In genomic region chr8:123108010-123108409, GRCm38 (mm10) we compare ENCODE assay signal across 1 mouse cellular context.
A peak's percentile ranks its signal among the peaks of the same experiment; 100 is the strongest.
TF ChIP-seq lines count a peak whose summit lies in the region.

No protein-coding gene starts in this region.

TF ChIP-seq in CH12.LX, 34 proteins besides CTCF, POLR2A, EP300 and RAD21:
- peak; percentile 50; the same call in 1 of the 2 replicates for TF ChIP-seq ZNF384 (IDR thresholded peaks at IDR 0.05; ENCODE audit: low read depth, low read length)
- no peak for TF ChIP-seq MAFK (IDR thresholded peaks at IDR 0.05; ENCODE audit: insufficient replicate concordance, low read length)
- TF ChIP-seq E2F4 (IDR thresholded peaks at IDR 0.05; ENCODE audit: insufficient replicate concordance, low read depth, low read length) = no peak
